Mouse (Mus musculus) monocyte, adult 2 months (primary cell): ENCODE measurements at regions not wholly inside any gene's neighbourhood (a gene's known extent, or its start where the extent isn't known, plus 50 kb on each side); places are given as distances from the start of the nearest gene placed in this dataset.
A peak's percentile ranks its signal among the peaks of the same experiment; 100 is the strongest.

ENCODE experiments used
- DNase-seq, 2 experiments: peaks; one replicate each; pipeline ENCODE4 v3.0.0; 2022; ENCODE audit warnings: low spot score in 2 of 2, low read depth in 1 of 2

- DNase-seq = no peak
Observed at GRCm38 (mm10) chr15:96521125-96521455, 60.4 kb upstream of the Scaf11 start.

GRCm38 (mm10) chr15:96520412-96521124 lies 59.9 kb upstream of the Scaf11 start:
- DNase-seq = peak in 1 of 2 experiments; percentile 8

GRCm38 (mm10) chr15:96518156-96518555 lies 57.5 kb upstream of the Scaf11 start:
- DNase-seq = no peak

- DNase-seq = no peak
Observed at GRCm38 (mm10) chr15:96515620-96516019, 55.0 kb upstream of the Scaf11 start.

- DNase-seq = no peak
Observed at GRCm38 (mm10) chr15:96512636-96513035, 52.0 kb upstream of the Scaf11 start.
